Mouse (Mus musculus): ENCODE measurements around the gene Tceal1. TPM values are rescaled to one million over a fixed set of nuclear protein-coding genes. Genes with fewer than 3 reads are reported as not detected.
A peak's percentile ranks its signal among the peaks of the same experiment; 100 is the strongest.

The Tceal1 gene
- polyA plus RNA-seq, 1 experiment from 2014 or later = 9.3 TPM

DNA sequence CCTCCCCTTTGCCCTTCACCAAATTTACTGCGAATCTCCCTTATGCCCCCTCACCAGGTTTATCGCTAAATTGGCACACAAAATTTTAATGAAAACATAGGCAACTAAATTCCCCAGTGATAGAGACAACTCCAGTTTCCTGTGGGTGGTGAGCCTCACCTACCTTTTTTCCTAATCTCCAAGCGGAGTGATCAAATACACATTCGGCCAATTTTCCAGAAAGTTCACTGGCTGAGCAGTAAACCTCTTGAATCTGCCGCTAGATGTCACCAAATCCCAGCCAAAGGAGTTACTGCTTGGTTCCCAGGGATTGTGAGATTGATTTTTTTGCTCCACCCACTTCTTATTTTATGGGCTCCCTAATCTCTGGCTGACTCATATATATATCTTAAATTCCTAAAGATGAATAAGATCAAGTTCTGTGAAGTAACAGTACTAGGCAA, 34.9 kb downstream of the Tceal1 start:
- peak overlapping the region; percentile 1; the same call in 1 of the 2 replicates for H3K4me2 ChIP-seq (ENCODE audit: low read depth)
- peak; percentile 54 for DNase-seq (ENCODE audit: low spot score)
- no peak overlapping the region for H3K9ac ChIP-seq (ENCODE audit: low read length)
- ATAC-seq (ENCODE audit: insufficient read depth, low FRiP score, low TSS enrichment) = no peak
- H3K27ac ChIP-seq (ENCODE audit: low read depth, low read length) = no peak overlapping the region
- H3K27me3 ChIP-seq (ENCODE audit: control insufficient read depth, insufficient read depth, low read length) = no peaks in the 10 kb centered on the region
- 31% methylated on average over 5 of the region's 5 CpGs for WGBS
- H3K4me1 ChIP-seq (ENCODE audit: control insufficient read depth, insufficient read depth, low read length) = no peaks in the 10 kb centered on the region
- no peak overlapping the region for H3K4me3 ChIP-seq (ENCODE audit: low read depth, low read length)
- no peaks in the 10 kb centered on the region for H3K36me3 ChIP-seq (ENCODE audit: control insufficient read depth, insufficient read depth, low read length)
- no peaks in the 10 kb centered on the region for H3K9me3 ChIP-seq (ENCODE audit: control insufficient read depth, low read length)

DNA sequence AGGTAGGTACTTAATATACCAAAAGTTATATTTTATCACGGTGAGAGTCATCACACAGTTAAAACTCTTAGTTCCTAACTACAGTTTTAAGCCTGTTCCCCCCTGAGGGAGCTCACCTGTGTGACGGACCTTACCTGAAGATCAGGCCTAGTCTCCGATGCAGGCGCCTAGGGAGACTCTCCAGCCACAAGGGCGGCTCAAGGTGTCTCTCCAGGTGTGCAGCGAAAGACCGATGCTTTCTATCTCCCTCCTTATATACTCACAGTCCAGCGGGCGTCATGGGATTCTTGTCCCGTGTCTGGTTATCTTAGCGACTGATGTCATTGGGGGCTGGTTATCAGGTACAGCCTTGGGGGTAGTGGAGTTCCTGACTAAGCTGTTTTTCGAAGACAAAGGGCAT, 35.7 kb downstream of the Tceal1 start, which contains the start of gene Morf4l2:
TSS of gene Morf4l2 (minus strand) at position 232 of the 400 bp plus-strand sequence.
- Histone ChIP-seq H3K9me3 (ENCODE audit: control insufficient read depth, low read length) (no peaks in the 10 kb centered on the region), H3K36me3 (ENCODE audit: control insufficient read depth, insufficient read depth, low read length) (no peaks in the 10 kb centered on the region), H3K9ac (ENCODE audit: low read length) (no peak within 1 kb of the TSS), H3K4me3 (ENCODE audit: low read depth, low read length) (no peak within 1 kb of the TSS), H3K27me3 (ENCODE audit: control insufficient read depth, insufficient read depth, low read length) (no peaks in the 10 kb centered on the region), H3K4me1 (ENCODE audit: control insufficient read depth, insufficient read depth, low read length) (no peaks in the 10 kb centered on the region), H3K4me2 (ENCODE audit: low read depth) (peak within 1 kb of the TSS; percentile 1; the same call in 1 of the 2 replicates), H3K27ac (ENCODE audit: low read depth, low read length) (no peak within 1 kb of the TSS)
- ATAC-seq (ENCODE audit: insufficient read depth, low FRiP score, low TSS enrichment) (no peak), DNase-seq (ENCODE audit: low spot score) (no peak)
- WGBS = 82% methylated on average over 12 of the region's 12 CpGs

DNA sequence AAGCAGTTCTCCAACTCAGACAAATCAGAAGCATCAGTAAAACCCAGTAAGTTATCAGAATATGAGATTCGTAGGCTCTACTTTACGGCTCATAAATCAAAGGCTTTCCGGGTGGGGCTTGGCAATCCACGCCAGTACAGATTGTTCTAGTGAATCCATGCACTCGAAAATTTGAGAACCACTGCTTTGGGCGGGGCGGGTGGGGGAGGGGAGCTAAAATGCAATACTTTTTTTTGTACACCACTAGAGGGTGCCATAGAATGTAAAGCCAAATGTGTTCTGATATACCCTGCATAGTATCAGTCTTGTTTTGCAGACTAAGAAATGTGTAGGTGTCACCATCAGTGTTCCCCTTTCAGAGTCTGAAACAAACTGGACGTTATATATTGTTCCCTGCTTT, 36.9 kb downstream of the Tceal1 start:
- H3K4me2 ChIP-seq (ENCODE audit: low read depth) = no peak overlapping the region
- H3K9me3 ChIP-seq (ENCODE audit: control insufficient read depth, low read length) = no peaks in the 10 kb centered on the region
- no peak overlapping the region for H3K9ac ChIP-seq (ENCODE audit: low read length)
- no peaks in the 10 kb centered on the region for H3K36me3 ChIP-seq (ENCODE audit: control insufficient read depth, insufficient read depth, low read length)
- ATAC-seq (ENCODE audit: insufficient read depth, low FRiP score, low TSS enrichment) (no peak), DNase-seq (ENCODE audit: low spot score) (no peak)
- H3K27me3 ChIP-seq (ENCODE audit: control insufficient read depth, insufficient read depth, low read length) = no peaks in the 10 kb centered on the region
- no peak overlapping the region for H3K4me3 ChIP-seq (ENCODE audit: low read depth, low read length)
- 78% methylated on average over 8 of the region's 8 CpGs for WGBS
- H3K4me1 ChIP-seq (ENCODE audit: control insufficient read depth, insufficient read depth, low read length) = no peaks in the 10 kb centered on the region
- H3K27ac ChIP-seq (ENCODE audit: low read depth, low read length) = no peak overlapping the region

DNA sequence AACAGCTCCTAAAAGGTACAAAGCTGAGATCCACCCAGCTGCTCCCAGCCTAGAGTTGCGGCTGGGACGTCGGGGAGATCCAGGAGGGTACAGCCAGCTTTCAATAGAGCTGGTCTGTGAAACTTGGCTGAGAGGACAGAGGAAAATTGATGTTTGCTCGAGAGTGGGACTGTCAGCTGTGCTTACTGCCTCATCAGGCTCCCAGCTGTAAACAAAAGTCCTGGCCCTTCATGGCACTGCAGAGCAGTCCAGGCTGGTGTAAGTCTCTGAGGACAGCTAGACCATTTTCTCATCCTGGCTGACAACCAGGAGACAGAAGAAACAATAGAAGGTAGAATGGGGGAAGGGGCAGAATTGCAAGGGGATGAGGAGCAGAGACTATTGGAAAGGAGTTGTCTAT, 41.5 kb downstream of the Tceal1 start:
- no peak for ATAC-seq (ENCODE audit: insufficient read depth, low FRiP score, low TSS enrichment)
- Histone ChIP-seq H3K9me3 (ENCODE audit: control insufficient read depth, low read length) (no peaks in the 10 kb centered on the region), H3K9ac (ENCODE audit: low read length) (no peak overlapping the region), H3K27ac (ENCODE audit: low read depth, low read length) (no peak overlapping the region), H3K4me1 (ENCODE audit: control insufficient read depth, insufficient read depth, low read length) (no peaks in the 10 kb centered on the region), H3K4me3 (ENCODE audit: low read depth, low read length) (no peak overlapping the region), H3K4me2 (ENCODE audit: low read depth) (no peak overlapping the region), H3K36me3 (ENCODE audit: control insufficient read depth, insufficient read depth, low read length) (no peaks in the 10 kb centered on the region), H3K27me3 (ENCODE audit: control insufficient read depth, insufficient read depth, low read length) (no peaks in the 10 kb centered on the region)
- DNase-seq (ENCODE audit: low spot score) = no peak
- 80% methylated on average over 4 of the region's 4 CpGs for WGBS

DNA sequence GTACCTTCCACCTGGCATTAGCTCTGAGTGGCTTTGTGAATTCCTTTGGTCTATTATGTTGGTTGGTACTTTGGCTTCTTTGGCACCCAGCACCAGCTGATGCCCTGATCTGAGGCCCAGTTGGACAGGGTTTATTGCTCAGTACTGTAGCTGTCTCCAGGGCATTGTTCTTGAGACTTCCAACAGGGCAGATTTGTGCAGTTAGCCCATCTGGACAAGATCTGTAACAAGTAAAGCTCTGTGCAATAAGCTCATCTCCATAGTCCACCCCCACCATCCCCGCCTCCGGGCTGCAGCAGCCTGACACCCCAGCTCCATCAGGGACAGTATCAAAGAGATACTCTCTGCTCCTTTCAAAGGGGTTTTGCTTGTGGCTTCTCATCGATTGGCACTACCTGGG, 47.7 kb downstream of the Tceal1 start:
- no peaks in the 10 kb centered on the region for H3K9me3 ChIP-seq (ENCODE audit: control insufficient read depth, low read length)
- DNase-seq (ENCODE audit: low spot score) (no peak), ATAC-seq (ENCODE audit: insufficient read depth, low FRiP score, low TSS enrichment) (no peak)
- H3K4me3 ChIP-seq (ENCODE audit: low read depth, low read length) = no peak overlapping the region
- no peaks in the 10 kb centered on the region for H3K36me3 ChIP-seq (ENCODE audit: control insufficient read depth, insufficient read depth, low read length)
- H3K4me2 ChIP-seq (ENCODE audit: low read depth) = no peak overlapping the region
- no peaks in the 10 kb centered on the region for H3K27me3 ChIP-seq (ENCODE audit: control insufficient read depth, insufficient read depth, low read length)
- H3K4me1 ChIP-seq (ENCODE audit: control insufficient read depth, insufficient read depth, low read length) = no peaks in the 10 kb centered on the region
- H3K27ac ChIP-seq (ENCODE audit: low read depth, low read length) = no peak overlapping the region
- no peak overlapping the region for H3K9ac ChIP-seq (ENCODE audit: low read length)
- 84% methylated on average over 3 of the region's 3 CpGs for WGBS

Other genes starting within 250 kb of the Tceal1 start
- gene Kir3dl1, start 190.0 kb upstream of the Tceal1 start, polyA plus RNA-seq (2014; fragmentation: Nextera tagmentation; extraction: Ambion mirVana) = not detected in 2 replicates
- not detected in 2 replicates for gene Kir3dl2, start 163.9 kb upstream of the Tceal1 start, polyA plus RNA-seq (2014; fragmentation: Nextera tagmentation; extraction: Ambion mirVana)
- 9.5 and 9.9 TPM in 2 replicates for gene Tceal3, start 117.1 kb upstream of the Tceal1 start, polyA plus RNA-seq (2014; fragmentation: Nextera tagmentation; extraction: Ambion mirVana)
- 622 and 646 TPM in 2 replicates for gene Morf4l2, start 35.7 kb downstream of the Tceal1 start, polyA plus RNA-seq (2014; fragmentation: Nextera tagmentation; extraction: Ambion mirVana)
- gene Glra4, start 72.2 kb downstream of the Tceal1 start, polyA plus RNA-seq (2014; fragmentation: Nextera tagmentation; extraction: Ambion mirVana) = not detected in 2 replicates
- 28.7 and 38.6 TPM in 2 replicates for gene Plp1, start 114.7 kb downstream of the Tceal1 start, polyA plus RNA-seq (2014; fragmentation: Nextera tagmentation; extraction: Ambion mirVana)
- gene Rab9b, start 160.8 kb downstream of the Tceal1 start, polyA plus RNA-seq (2014; fragmentation: Nextera tagmentation; extraction: Ambion mirVana) = 5.8 and 5.9 TPM in 2 replicates
- gene H2bfm, start 219.3 kb downstream of the Tceal1 start, polyA plus RNA-seq (2014; fragmentation: Nextera tagmentation; extraction: Ambion mirVana) = not detected in 2 replicates